Mouse (Mus musculus) CD8-positive naive resting alpha-beta T cell, adult 2 months (primary cell): ENCODE measurements around the gene Tbc1d25.

ENCODE experiments used
- DNase-seq, 2 experiments: peaks; one replicate each; pipeline ENCODE4 v3.0.0; 2022; ENCODE audit warnings: low read depth in 2 of 2, low spot score in 2 of 2

The Tbc1d25 gene

DNA sequence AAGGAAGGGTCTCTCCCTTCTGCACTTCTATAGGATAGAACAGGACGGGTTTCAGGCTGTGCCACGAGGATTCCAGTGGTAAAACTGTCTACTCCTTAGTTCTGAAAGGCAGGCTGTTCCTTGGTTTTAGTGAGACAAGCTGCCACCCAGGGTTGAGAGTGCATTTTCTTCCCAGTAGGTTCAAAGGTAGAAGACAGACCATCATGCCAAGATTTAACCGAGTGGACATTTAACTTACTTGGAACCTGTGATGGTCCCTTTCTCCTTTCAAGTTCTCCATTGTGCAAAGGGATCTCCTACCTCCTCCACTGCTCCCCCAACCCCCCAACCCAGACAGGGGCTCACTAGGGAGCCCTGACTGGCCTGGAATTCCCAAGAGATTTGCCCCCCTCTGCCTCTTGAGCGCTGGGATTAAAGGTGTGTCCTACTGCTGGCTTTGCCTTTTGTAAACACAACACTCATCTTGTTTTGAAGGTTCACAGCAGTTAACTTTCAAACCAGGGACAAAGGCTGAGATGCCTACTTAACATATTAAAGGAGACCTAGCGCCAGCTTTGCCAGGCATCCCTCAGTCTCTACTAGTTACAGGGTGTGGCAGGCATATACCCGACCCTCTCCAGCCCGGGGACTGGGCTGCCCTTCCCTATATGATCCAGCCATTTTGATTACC lies 7.0 kb upstream of the Tbc1d25 start:
- no peak for DNase-seq

DNA sequence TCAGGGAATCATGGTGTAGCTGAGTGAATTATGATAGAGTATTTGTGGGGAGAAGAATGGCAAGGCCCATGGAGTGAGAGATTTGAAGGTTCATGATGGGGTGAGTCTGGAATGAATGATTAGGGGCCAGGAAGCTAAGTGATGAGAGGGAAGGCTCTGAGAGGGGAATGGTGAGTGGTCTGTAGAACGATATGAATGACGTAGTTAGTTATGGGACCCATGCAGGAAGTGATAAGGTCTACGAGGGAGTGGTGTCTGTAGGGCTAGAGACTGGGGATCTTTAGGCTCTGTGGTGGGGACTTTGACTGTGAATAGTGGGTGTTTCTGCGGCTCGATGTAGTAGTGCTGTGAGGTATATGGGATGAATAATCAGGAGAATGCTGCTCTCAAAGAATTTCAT lies 3.7 kb upstream of the Tbc1d25 start:
- DNase-seq, result no peak

DNA sequence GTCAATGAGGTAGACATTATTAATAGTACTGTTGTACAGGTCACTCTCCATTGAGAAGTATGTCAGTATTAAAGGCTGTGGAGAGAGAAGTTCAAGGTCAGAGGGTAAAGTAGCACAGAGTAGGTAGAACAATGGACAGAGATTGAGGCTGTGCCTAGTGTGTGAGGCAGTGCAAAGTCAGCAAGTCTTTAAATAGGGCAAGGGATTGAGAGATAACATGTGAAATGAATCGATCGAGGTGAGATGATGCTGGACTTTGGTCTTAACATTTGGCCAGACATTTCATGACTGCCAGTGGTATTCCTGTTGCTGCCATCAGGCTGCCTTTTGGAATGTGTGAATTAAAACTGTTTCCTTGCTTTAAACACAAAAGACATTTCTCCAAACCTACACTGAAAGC lies 2.9 kb upstream of the Tbc1d25 start:
- no peak for DNase-seq

DNA sequence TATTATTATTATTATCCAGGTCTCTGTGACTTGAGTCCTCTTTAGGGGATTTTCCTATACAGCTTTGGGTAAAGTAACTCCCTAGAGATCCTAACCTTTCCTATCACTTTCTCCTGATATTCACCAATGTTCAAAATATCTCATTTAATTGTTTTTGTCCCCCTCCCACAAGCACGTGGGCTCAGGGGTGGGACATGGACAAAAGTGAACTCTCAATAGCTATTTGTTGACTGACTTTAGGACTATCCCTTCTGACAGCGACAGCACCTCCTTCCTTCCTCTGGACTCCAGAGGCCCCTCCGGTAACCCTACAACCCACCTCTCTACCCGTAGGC lies 845 bp downstream of the Tbc1d25 start:
- no peak for DNase-seq

DNA sequence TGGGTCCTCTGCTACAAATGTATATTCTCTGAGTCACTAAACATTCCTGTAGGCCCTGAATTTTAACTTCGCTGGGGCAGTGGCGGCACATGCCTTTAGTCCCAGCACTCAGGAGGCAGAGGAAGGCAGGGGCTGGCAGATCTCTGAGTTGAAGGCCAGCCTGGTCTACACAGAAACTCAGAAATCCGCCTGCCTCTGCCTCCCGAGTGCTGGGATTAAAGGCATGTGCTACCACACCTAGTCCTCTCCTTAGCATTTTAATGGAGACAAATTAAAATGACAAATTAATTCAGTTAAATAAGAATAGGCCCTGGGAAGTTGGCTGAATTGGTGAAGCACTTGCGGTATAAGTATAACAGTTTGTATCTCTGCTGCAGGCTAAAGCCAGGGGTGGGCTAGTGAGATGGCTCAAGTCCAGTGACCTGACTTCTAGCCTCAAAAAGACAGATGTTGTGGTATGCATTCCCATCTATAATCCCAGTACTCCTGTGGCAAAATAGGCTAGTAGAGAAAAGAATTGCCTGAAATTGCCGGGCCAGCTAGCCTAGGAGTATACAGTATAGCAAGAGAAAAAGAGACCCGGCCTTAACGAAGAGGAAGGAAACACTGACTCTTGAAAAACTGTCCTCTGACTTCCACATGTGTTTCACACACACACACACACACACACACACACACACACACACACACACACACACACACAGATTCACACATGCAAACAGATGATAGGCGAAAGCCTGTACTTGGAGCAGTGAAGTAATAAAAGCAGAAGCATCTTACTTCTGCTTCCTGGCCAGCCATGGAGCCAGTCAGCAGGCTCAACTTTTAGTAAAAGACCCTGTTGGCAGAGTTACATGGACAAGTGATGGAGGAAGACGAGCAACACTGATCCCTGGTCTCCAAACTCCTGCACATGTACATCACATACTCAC lies 8.0 kb downstream of the Tbc1d25 start:
- no peak for DNase-seq

DNA sequence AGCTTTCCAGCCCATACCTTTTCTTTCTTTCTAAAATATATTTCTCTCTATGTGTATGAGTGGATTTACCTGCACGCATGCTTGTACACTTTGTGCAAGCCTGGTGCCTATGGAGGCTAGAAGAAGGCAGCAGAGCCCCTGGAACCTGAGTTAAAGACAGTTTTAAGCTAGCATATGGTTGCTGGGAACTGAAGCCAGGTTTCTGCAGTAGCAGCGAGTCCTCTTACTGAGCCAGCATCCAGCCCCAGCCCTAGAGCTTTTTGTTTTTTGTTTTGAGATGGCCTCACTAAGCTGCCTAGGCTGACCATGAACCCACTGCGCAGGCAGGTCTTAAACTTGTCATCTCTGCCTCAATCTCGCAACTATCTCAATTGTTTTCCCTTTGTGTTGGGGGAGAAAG lies 11.5 kb downstream of the Tbc1d25 start:
- DNase-seq, result no peak

DNA sequence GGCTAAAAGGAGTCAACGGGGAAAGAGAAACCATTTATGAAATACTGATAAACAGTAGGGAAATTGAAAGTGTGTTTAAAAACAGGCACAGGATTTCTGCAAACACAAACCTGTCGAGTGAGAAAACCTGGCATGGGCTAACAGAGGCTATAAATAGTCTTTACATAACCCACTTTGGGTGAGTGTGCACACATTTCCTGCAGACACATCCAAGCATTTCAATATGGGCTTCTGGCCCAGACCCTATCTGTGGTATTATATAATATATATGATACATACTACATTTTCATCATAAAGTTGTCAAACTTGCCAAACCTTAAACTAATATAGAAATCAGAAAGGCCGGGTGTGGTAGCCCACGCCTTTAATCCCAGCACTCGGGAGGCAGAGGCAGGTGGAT lies 12.9 kb downstream of the Tbc1d25 start:
- DNase-seq, result no peak

DNA sequence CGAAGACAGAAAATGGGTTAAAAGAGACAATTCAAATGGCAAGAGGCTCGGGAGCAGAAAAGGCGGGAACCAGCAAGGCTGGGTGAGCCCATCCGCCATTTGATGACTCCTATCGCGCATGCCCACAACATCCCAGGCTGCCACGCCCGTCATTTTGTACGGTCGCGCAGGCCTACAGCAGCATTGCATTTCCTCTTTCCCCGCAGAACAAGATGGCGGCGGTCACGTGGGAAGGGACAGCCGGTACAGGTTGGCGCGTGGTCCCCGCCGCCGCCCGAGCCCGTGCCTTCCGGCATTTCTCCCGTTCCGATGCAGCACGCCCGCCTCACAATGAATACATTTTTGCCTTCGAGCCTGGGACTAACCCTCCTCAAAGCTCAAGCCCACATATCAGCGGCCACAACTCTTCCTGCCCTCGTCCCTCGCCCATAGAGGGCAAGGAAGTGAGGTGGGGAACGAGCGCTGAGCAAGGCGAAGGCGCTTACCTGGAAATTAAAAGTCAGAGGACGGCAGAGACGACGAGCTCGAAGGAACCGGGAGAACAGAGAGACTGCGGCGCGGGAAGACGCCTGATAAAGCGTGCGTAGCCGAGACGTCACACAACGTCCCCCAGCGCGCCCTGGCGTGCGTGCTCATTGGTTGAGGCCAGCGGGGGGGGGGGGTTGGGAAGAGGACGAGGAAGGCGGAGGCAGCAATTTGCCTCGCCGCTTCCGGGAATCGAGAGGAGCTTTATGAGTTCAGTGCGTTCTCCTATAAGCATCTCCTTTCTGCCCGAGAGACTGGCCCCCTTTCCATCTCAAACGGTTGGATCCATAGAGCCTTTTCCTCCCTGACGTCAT lies 30.6 kb downstream of the Tbc1d25 start, which contains the start of gene Rbm3:
Rbm3 (minus strand) TSS at position 728 of the 839 bp plus-strand sequence.
- DNase-seq, result peak; percentile 78 to 81

DNA sequence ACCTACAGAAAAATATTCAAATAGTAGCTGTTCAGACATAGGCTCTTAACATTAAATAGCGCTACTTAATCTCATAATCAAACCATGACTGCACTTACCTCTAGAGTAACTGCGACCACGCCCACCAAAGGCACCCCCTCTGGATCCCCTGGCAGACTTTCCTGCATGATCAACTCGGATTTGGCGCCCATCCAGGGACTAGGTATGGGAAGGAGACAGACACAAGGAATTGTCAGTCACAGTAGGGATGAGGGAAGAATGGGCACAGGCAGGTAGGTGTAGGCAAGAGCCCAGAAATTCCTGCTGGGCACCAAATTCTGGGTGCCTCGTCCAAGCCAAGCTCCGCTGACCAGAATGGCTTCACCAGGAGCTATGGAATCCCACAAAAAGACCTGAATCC lies 32.2 kb downstream of the Tbc1d25 start:
- DNase-seq, result no peak

DNA sequence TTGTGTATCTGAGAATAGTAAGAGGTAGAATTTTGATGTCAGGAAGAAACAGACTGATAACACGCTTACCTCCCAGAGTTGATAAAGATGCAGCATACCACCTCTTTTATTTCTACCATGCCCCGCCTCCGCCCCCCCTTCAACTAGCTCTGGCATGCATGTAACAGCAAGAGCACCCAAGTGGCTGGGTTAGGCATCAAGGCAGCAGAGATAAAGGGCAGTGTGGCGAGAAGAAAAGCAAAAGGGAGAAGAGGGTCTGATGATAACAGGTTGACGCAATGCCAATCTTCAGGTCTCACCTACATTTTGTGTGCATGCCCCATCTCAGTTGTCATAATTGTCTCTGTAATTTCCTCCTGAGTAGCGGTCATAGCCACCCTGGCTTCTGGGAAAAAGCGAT lies 33.0 kb downstream of the Tbc1d25 start:
- DNase-seq, result no peak

DNA sequence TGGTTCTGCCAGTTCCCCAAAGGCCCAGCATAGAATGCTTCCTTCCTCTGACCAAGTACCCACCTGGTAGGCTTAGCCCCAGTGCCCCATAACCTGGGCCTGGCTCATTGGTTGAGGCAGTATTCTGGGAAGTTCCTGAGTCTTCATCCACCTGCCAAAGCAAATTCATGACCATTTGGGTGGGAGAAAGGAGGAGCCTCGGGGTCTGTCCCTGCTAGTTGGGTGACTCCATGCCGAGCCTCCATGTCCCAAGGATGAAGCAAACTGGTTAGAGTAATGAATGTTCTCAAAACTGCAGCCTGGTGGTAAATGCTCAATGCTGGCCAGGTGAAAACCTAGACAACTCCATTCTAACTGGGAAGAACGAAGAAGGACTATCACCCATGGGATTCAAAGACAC lies 34.9 kb downstream of the Tbc1d25 start:
- DNase-seq, result no peak

DNA sequence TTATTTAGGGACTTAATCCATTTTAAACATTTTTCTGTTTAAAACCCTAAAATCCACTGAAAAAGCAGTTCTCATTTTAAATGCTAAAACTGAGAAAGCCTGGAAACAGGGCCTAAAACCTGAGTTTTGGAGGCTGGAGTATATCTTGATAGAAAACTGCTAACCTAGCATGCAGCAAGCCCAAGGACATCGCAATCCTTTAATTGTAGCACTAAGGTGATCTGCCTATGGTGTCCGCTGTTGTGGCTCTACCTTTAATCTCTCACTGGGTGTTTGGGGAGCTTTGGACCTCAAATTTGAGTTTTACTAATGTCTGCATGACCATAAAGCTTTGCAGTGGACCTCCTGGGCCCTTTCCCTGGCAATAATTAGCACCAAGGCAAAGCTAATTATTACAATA lies 35.5 kb downstream of the Tbc1d25 start:
- no peak for DNase-seq

DNA sequence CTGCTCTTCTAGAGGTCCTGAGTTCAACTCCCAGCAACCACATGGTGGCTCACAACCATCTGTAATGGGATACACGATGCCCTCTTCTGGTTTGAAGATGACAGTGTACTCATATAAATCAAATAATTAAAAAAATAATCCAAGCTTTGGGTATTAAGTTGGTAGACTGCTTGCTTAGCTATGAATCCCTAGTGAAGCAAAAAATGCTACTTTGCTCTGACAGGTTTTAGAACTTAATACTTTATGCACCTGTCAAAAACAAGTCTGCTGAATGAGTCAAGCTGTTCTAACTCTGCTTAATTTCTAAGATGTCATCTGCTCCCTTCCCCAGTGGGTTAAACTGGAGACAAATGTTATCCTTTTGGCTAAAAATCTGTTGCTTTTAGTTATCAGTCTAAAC lies 36.5 kb downstream of the Tbc1d25 start:
- DNase-seq, result no peak

DNA sequence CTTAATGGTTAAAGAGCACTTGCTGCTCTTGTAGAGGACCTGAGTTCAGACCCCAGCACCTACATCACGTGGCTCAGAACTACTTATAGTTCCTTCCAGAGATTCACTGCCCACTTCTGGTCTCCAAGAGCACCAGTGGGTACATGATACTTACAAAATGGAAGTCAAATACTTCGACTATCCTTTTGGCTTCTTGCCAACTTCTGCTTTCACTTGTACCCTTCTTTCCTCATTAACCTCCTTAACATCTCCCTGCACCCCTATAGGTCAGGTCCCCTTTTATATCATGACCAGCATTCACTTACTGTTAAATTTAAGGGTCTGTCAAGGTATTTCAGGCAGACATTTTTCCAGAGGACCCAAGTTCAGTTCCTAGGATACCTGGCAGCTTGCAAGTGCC lies 40.1 kb downstream of the Tbc1d25 start:
- no peak for DNase-seq

DNA sequence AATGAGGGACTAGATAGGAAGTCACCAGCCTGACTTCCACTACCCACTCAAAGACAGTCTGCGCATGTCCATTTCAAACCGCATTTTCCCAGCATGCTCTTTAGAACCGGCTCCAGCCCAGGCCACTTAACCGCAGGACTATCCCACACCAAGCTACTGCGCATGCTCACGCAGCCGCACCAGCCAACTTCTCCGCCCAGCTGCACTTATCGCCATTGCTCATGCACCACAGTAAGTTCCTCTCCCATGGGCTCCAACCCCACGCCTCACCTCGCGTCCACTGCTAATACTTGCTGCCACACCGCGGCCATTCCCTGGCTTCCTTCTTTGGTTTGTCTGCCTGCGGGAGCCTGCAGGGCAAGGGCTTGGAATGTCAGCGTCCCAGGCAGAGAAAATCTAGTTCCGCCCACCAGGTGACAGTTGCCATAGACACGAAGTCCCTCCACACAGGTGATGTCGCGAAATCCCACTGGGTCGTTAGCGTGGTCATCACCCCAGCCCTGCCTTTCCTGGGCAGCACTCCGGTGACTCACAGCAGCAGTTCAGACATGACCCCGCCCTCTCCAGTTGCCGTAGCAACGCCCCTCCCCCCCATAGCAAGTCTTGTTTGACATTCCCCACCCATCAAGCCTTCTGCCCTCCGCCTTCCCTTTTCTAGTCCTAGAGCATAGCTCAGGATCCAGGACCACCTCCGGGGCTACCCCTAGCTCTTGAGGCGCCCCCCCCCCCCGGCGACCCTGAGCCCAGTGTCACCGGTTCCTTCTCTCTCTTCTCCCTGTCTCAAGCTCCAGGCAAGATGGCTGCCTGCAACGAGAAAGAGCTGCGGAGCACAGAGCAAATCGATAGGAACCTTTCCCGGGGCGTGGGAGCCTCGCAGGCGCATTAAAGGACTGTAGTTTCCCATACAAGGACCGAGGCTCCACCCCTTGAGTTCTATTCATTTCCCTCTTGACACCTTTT lies 43.7 kb downstream of the Tbc1d25 start, which contains the start of gene Wdr13:
Wdr13 (minus strand) TSS at position 876 of the 960 bp plus-strand sequence.
- peak; percentile 75 to 78 for DNase-seq

DNA sequence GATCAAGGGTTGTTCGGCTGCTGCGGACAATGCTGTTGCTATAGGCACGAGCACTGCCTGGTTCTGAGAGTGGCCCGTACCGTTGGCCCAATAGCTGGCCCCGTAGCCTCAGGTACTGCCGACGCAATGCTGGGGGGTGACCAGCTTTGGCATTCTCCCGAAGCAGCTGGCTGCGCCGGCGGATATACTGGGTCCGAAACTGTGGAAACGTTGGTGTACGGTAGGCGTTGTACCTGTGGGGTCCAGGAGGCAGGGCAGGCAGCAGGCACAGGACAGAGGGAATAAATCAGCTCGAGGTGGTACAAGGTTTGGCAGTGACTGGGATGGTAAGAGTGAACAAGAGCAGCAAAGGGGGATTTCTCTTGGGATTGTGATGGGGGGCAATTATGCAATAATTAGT lies 44.6 kb downstream of the Tbc1d25 start:
- no peak for DNase-seq

DNA sequence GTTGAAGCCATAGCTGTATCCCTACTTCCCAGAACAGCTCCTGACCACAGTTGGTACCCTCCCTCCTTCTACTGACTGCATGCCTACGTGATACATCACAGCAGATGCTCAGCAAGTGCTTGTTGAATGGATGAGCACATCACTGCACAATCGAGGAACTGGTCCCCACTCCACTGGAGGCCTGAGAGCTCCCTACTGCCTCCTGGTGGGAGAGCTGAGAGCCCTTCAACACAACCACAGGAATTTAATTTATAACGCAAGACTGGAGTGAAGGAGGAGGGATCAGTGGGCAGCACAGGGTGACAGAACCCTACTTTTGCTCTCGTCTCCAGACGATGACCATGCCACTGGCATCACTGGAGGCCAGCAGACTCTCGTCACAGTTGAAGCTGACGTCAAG lies 50.7 kb downstream of the Tbc1d25 start:
- DNase-seq, result no peak

DNA sequence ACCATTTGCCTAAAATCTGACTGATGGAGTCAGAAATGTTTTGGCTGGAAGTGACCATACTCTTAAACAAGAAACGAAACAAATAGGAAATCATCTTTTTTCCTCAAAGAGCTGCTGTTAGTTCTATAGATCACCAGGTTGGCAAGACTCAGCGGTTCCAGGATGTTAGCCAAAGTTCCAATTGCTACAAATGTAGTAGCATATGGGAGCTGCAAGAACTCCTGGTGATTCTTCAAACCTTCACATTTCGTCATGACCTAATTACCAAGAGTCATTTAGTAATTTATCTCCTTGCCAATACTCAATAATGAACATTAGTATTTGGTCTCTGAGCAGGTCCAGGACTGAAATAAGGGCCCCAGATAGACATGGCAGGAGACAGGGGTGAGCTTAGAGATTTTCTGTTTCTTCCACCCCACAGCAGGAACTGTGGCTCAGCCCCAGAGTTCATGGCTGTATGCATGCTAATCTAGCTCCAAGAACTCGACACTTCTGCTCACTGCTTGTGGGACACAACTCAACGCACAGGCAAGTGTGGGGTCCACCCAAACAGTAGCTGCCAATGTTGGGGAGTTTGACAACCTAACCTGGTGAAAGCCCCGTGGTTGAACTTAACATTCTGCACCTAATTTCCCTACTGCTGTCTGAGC lies 52.0 kb downstream of the Tbc1d25 start:
- no peak for DNase-seq

DNA sequence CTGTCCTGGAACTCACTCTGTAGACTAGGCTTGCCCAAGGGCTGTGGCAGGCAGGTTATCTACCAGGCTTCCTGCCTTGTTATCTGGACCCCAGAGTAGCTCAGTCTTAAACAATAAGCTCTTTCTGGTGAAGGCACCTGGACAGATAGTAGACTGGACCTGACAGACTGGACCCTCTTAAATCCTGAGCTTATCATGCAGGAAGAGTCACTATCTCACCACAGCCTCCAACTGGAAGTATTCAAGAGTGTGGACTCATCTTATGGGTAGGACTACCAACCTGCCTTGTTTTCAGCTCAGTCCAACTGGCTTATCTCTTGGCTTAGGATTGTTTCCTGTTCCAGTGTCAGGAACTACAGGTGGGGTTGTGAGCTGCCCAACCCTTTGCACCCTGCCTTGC lies 58.7 kb downstream of the Tbc1d25 start:
- no peak for DNase-seq

DNA sequence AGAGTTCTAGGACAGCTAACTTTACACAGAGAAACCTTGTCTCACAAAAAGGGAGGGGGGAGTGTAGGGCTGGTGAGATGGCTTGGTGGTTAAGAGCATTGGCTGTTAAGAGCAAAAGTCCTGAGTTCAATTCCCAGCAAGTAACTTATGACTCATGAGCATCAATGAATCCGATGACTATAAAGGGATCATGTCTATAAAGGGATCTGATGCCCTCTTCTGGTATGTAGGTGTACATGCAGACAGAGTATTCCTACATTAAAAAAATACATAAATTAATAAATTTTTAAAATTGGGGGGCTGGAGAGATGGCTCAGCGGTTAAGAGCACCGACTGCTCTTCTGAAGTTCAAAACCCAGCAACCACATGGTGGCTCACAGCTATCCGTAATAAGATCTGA lies 60.7 kb downstream of the Tbc1d25 start:
- no peak for DNase-seq
